Mouse (Mus musculus): ENCODE results near the gene Adipor2. TPM values are rescaled to one million over a fixed set of nuclear protein-coding genes. Genes with fewer than 3 reads are reported as not detected.
"Not testable (repeated sequence)": the region's sequence is repeated elsewhere in the genome, so short reads cannot be mapped to it uniquely, and the experiment has no call there.

The Adipor2 gene
- total RNA-seq, 2 experiments from 2014 or later = 36.6 to 40.2 TPM

DNA sequence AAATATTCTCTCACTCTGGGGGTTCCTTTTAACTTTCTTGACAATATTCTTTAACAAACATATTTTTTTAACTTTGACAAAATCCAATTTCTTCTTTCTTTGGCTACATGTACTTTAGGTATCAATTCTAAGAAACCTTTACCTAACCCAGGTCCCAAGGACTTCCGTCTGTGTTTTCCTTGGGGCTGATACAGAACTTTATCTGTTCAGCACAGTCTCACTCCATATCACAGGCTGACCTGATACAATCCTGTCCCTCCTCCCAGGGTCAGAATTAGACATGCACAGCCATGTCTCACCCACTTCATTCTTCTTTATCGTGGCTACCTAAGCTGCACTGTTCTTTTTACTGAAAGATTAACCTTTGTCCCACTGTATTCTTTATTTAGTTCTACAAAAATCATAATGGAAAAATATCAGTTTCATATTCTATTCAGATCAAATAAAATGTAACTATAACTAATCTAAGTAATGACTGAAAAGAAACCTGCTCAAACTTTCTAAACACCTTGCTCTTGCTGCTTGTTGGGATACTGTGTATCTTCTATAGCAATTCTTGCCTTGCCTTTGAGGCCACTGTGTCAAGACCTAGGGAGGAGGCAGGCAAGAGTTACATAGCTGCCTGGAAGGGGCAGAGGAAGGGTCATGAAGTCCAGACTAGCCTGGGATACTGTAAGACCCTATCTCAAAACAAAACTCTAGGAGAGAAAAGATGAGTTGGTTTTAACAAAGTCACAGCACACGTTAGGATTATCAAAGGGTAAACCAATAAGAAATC is 56.4 kb downstream of the Adipor2 start:
- DNase-seq (ENCODE audit: low spot score in 2 of 2) = no peak
- intact Hi-C loops (cut with DNase I) = no loop called here

GRCm38 (mm10) chr6:119360250-119360649 is 57.3 kb downstream of the Adipor2 start:
- intact Hi-C loops (cut with DNase I); DNase-seq (ENCODE audit: low spot score in 2 of 2): not testable (repeated sequence)

GRCm38 (mm10) chr6:119358020-119358571 is 59.4 kb downstream of the Adipor2 start:
- intact Hi-C loops (cut with DNase I) = no loop called here
- DNase-seq (ENCODE audit: low spot score in 2 of 2) = no peak

GRCm38 (mm10) chr6:119352501-119352900 is 65.0 kb downstream of the Adipor2 start:
- DNase-seq (ENCODE audit: low spot score in 2 of 2) = no peak
- intact Hi-C loops (cut with DNase I) = no loop called here

DNA sequence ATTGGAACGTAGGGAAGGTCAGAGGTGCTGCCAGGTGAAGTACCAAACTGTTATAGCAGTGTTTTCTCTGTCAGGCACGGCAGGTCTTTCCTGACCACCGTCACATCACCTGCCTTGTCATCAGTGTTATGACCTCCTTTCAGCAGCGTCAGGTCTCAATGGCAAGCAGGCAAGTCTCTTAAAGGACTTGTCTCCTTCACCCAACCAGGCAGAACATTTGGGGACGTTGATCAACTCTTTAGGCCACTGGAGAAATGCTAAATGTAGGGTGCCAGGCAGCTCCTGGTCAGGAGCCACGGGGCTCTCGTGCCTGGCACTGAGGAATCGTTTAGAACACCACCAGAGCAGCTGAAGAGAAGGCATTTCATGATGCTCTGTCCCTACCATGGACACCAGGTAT is 65.8 kb downstream of the Adipor2 start:
- DNase-seq (ENCODE audit: low spot score in 2 of 2) = no peak
- intact Hi-C loops (cut with DNase I) = no loop called here

GRCm38 (mm10) chr6:119350703-119351198 is 66.8 kb downstream of the Adipor2 start:
- intact Hi-C loops (cut with DNase I) = no loop called here

DNA sequence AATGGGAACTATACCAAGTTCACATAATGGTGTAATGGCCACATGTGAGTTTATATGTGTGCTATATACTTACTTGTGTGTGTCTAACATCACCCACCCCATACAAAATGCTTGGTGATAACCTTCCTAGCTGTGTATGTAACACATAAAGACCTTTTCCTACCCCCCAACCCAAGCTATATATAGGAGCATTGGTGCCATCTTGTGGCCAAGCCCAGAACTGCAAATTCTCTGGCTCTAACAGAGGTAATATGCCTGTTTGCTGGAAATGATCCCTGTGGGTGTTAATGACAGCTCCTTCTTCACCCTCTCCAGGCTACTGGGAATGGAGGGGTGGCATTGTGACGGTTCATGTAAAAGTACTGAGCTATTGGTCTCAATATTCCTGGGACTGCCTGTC is 69.3 kb downstream of the Adipor2 start:
- intact Hi-C loops (cut with DNase I) = loop anchor here (1.0 to 10.0 kb wide), 4 partner anchors 83 to 723 kb away; no protein-coding TSS in a partner anchor

More at GRCm38 (mm10) chr6:119350703-119351198, 66.8 kb downstream of the Adipor2 start:
- DNase-seq (ENCODE audit: low spot score in 2 of 2) = no peak

DNA sequence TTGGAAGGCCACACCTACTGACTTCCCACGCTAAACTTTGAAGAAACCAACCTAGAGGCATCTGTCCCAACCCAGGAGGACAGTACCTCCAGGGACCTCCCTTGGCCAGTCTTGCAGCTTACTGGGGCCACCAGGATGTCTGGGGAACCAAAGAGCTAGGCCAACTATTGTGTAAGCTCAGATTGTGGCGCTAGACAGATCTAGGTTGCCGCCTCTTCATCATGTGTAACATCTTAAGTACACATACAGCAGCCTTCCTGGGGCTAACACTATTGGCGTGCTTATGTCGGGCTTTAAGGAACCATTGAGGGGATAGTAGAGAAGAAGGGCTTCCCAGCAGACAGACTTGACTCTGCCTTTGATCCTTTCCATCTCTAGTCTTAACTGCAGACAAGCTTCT is 69.7 kb downstream of the Adipor2 start:
- DNase-seq (ENCODE audit: low spot score in 2 of 2) = no peak
- intact Hi-C loops (cut with DNase I) = loop anchor here (1.0 to 10.0 kb wide), 4 partner anchors 83 to 723 kb away; no protein-coding TSS in a partner anchor

More for the DNA sequence above, 69.3 kb downstream of the Adipor2 start:
- peak; percentile 83 to 84 for DNase-seq (ENCODE audit: low spot score in 2 of 2)

DNA sequence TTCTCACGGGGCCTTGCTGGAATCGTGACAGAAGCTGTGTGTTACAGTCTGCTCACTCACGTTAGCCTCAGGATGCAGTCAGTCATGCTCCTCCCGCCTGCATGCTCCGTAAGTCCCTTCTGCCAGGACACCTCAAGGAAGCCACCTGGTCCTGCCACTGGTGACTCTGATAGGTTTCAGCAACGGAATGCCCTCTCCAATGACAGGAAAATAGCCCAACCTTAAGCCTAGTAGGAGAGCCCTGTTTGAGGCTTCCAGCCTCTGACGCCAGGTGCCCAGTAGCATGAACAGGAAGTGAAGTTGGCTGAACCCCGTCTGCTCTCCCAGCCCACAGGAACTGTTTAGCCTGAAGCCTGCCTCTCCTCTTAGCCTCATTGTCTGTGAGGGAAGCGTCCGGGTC is 71.2 kb downstream of the Adipor2 start:
- intact Hi-C loops (cut with DNase I) = loop anchor here (10.0 kb wide), 1 partner anchor 721 kb away; no protein-coding TSS in a partner anchor

DNA sequence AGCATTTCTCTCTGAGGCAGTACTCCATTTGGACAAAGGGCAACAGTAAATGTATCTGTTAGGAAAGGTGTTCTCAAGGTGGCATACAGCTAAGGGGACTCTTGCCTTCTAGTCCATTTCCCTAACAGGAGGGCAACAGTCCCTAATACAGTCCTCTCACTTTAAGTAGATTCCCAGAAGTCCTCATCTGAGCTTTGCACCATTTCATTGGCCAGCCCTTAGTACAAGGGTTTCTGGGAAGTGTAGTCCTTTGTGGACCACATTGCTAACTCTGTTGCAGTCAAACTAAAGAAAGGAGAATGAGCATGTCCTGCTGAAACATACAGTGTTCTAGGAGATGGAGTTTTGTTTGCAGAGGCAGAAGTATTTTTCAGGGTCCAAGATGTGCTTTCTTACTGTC is 76.1 kb downstream of the Adipor2 start:
- peak in 1 of 2 experiments; percentile 68 for DNase-seq (ENCODE audit: low spot score in 2 of 2)
- intact Hi-C loops (cut with DNase I) = loop anchor here (10.0 kb wide), 1 partner anchor 717 kb away; no protein-coding TSS in a partner anchor

More for the DNA sequence above, 71.2 kb downstream of the Adipor2 start:
- no peak for DNase-seq (ENCODE audit: low spot score in 2 of 2)

DNA sequence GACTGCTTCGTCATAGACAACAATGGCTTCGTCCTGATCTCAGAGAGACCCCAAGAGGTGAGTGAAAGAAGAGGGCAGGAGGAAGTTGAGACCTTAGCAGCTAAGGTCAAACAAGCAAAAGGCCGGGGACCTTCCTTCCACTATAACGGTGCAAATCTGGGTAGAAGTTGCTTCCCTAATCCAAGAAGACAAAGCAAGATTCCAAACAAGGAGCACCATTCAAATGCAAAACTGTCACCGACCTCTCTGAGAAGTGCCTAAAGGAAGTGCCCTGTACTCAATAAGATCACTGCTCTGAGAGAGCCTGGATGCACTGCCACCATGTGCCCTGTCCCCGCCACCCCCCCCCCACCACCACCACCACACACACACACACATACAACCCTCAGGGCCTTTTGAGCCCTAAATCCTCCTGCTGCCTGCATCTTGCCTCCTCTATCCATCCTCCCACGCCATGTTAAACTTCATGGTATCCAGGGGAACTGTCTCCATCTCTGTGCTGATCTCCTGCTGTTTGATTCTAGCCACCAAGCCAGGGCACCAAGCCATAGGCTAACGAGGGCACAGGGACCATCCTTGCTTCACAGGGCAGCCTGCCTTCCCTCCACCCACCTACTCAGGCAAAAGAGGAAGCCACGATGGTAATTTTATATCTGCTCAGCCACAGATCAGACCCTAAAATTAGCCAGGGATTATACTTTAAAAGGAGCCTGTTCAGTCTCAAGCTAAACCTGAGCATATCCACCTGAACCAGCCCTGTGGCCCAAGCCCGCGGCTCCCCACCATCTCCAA is 79.2 kb downstream of the Adipor2 start:
- DNase-seq (ENCODE audit: low spot score in 2 of 2) = no peak
- intact Hi-C loops (cut with DNase I) = no loop called here

- no peak for DNase-seq (ENCODE audit: low spot score in 2 of 2)
- intact Hi-C loops (cut with DNase I) = no loop called here
Measured at GRCm38 (mm10) chr6:119337287-119337686, 80.2 kb downstream of the Adipor2 start.

- DNase-seq (ENCODE audit: low spot score in 2 of 2) = no peak
- intact Hi-C loops (cut with DNase I) = no loop called here
Measured at GRCm38 (mm10) chr6:119336124-119336523, 81.4 kb downstream of the Adipor2 start.

GRCm38 (mm10) chr6:119333831-119334230 is 83.7 kb downstream of the Adipor2 start:
- intact Hi-C loops (cut with DNase I) = no loop called here
- no peak for DNase-seq (ENCODE audit: low spot score in 2 of 2)

DNA sequence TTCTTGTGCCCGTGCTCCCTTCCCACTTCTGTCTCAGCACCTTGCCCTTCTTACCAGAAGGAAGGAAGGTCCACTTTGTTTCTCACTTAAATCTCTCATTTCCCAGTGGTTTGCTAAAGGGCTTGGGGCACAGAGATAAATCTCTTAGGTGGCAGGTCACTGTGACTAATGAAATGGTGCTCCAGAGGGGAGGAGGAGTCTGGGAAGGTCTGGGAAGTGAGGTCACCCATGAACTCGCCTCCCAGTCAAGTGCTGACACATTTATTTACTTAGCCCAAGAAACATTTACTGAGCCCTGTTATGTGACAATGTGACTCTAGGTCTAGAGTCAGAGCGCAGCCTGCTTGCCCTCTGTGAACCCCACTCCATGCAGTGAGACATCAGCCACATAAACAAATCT is 84.3 kb downstream of the Adipor2 start:
- intact Hi-C loops (cut with DNase I) = no loop called here
- DNase-seq (ENCODE audit: low spot score in 2 of 2) = no peak

DNA sequence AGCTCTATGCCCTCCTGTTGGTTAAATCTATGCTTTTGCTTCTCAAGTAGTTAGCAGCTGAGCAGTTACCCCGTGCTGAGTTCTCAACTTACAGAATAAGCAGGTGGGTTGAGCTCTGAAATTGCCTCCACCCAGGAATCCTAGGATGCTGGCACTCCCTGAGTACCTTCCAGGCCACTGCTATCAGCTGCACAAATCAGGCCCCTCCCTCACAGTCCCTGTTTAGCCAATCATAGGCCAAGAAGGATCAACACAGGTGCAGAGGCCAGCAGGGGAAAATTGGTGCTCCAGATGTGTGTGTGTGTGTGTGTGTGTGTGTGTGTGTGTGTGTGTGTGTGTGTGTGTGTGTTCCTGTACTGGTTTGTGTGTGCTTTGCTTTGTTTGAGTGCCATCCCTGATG is 85.4 kb downstream of the Adipor2 start:
- no peak for DNase-seq (ENCODE audit: low spot score in 2 of 2)
- intact Hi-C loops (cut with DNase I) = no loop called here

- intact Hi-C loops (cut with DNase I) = loop anchor here (1.0 to 2.0 kb wide), 2 partner anchors 76 to 105 kb away; no protein-coding TSS in a partner anchor
Measured at GRCm38 (mm10) chr6:119330506-119330905, 87.0 kb downstream of the Adipor2 start, which contains the start of gene Lrtm2. Lrtm2 (minus strand) TSS chr6:119330766.

DNA sequence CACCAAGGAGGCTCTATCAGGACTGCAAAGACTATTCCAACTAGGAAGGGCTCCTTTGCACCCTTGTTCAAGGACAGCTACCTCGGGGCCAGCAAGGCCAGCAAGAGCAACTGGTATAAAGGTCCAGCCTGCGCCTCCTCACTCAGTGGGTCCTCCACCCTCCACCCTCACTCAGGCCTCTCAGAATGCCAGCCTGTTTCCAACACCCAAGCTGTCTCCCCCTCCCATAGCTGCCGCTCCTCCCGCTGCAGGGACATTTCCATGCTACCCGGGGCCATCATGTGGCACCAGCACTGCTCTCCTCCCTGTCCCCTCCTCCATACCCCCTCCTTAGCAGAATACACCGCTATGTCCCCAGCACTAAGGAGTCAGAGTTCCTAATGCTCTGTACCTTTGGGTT is 87.6 kb downstream of the Adipor2 start:
- peak in 1 of 2 experiments; percentile 66 for DNase-seq (ENCODE audit: low spot score in 2 of 2)
- intact Hi-C loops (cut with DNase I) = loop anchor here (1.0 to 5.0 kb wide), 4 partner anchors 20 to 105 kb away; no protein-coding TSS in a partner anchor

More at GRCm38 (mm10) chr6:119330506-119330905, 87.0 kb downstream of the Adipor2 start, which contains the start of gene Lrtm2:
- peak; percentile 78 to 86 for DNase-seq (ENCODE audit: low spot score in 2 of 2)

GRCm38 (mm10) chr6:119329215-119329714 is 88.2 kb downstream of the Adipor2 start:
- DNase-seq (ENCODE audit: low spot score in 2 of 2) = peak; percentile 88 to 98
- intact Hi-C loops (cut with DNase I) = loop anchor here (1.0 to 5.0 kb wide), 2 partner anchors 19 to 82 kb away; no protein-coding TSS in a partner anchor

All from left cerebral cortex, postnatal 25 days (tissue).